Mouse (Mus musculus) olfactory bulb, adult 2 months (tissue): ENCODE results near the gene Pus1.

Experiments
- CTCF ChIP-seq: fragments of 200-500 bp; IDR thresholded peaks from 2 replicates; pipeline ENCODE4 v1.5.1; 2012; ENCODE audit warnings: low read depth, mild to moderate bottlenecking, low read length, moderate library complexity; ENCODE audit not compliant: insufficient read depth
- POLR2A ChIP-seq: fragments of 200-500 bp; IDR thresholded peaks from 2 replicates; pipeline ENCODE4 v1.6.1; 2012; ENCODE audit warnings: mild to moderate bottlenecking, low read depth, low read length, moderate library complexity; ENCODE audit not compliant: insufficient read depth

GRCm38 (mm10) chr5:110807453-110807852 is 27.0 kb upstream of the Pus1 start:
- TF ChIP-seq POLR2A (no peak), CTCF (no peak)
